Mouse (Mus musculus) megakaryocyte-erythroid progenitor cell, adult 5-6 weeks (primary cell): ENCODE results near the gene Polr2a. TPM values are rescaled to one million over a fixed set of nuclear protein-coding genes. Genes with fewer than 3 reads are reported as not detected.
A peak's percentile ranks its signal among the peaks of the same experiment; 100 is the strongest.

Experiments used
- ATAC-seq: replicated peaks from 2 replicates; pipeline ENCODE4 v1.8.0; 2016; ENCODE audit warnings: mild to moderate bottlenecking, inconsistent platforms; ENCODE audit not compliant: severe bottlenecking, poor library complexity, low FRiP score, low TSS enrichment
- total RNA-seq, 2 experiments: library from RNA; stranded (forward) in 1 of 2; stranded (reverse) in 1 of 2; fragments of 200-1000, 215-1000 nt in 1 of 2; fragments of >200 nt in 1 of 2; fragmentation: Nextera tagmentation in 1 of 2; gene quantifications; 2 replicates each; pipeline ENCODE4 v1.2.3; 2014 to 2017

The Polr2a gene
- total RNA-seq, 2 experiments from 2014 or later: 11.9 to 106 TPM

- no peak for ATAC-seq
Observed at GRCm38 (mm10) chr11:69789431-69789830, 31.0 kb upstream of the Polr2a start.

GRCm38 (mm10) chr11:69787306-69787705 is 28.9 kb upstream of the Polr2a start:
- ATAC-seq: no peak

GRCm38 (mm10) chr11:69784793-69785272 is 26.4 kb upstream of the Polr2a start:
- peak; percentile 94 for ATAC-seq

- no peak for ATAC-seq
Observed at GRCm38 (mm10) chr11:69781828-69782227, 23.4 kb upstream of the Polr2a start.

GRCm38 (mm10) chr11:69778985-69779384 is 20.5 kb upstream of the Polr2a start:
- no peak for ATAC-seq

GRCm38 (mm10) chr11:69778258-69778982 is 20.0 kb upstream of the Polr2a start:
- no peak for ATAC-seq

GRCm38 (mm10) chr11:69777504-69778257 is 19.2 kb upstream of the Polr2a start:
- ATAC-seq: no peak

- no peak for ATAC-seq
Observed at GRCm38 (mm10) chr11:69776488-69776887, 18.1 kb upstream of the Polr2a start.

- no peak for ATAC-seq
Observed at GRCm38 (mm10) chr11:69775716-69776115, 17.3 kb upstream of the Polr2a start.

- ATAC-seq: no peak
Observed at GRCm38 (mm10) chr11:69774961-69775360, 16.5 kb upstream of the Polr2a start.

GRCm38 (mm10) chr11:69767625-69767909 is 9.1 kb upstream of the Polr2a start:
- no peak for ATAC-seq

GRCm38 (mm10) chr11:69766872-69767624 is 8.6 kb upstream of the Polr2a start:
- no peak for ATAC-seq

- ATAC-seq: peak; percentile 80
Observed at GRCm38 (mm10) chr11:69766126-69766609, 7.7 kb upstream of the Polr2a start.

- ATAC-seq: no peak
Observed at GRCm38 (mm10) chr11:69765221-69766125, 7.0 kb upstream of the Polr2a start, which contains the start of gene Zbtb4. Gene Zbtb4 (plus strand): TSS chr11:69765912.

GRCm38 (mm10) chr11:69763551-69763950 is 5.1 kb upstream of the Polr2a start:
- no peak for ATAC-seq

- no peak for ATAC-seq
Observed at GRCm38 (mm10) chr11:69761868-69762267, 3.4 kb upstream of the Polr2a start, which contains the start of gene Slc35g3. Gene Slc35g3 (minus strand): TSS chr11:69761968.

- no peak for ATAC-seq
Observed at GRCm38 (mm10) chr11:69760901-69761200, 2.4 kb upstream of the Polr2a start.

GRCm38 (mm10) chr11:69760160-69760900 is 1.9 kb upstream of the Polr2a start:
- no peak for ATAC-seq
